Mouse (Mus musculus) cerebellum, postnatal 25 days (tissue): ENCODE measurements around the gene Iqce.
"Not testable (repeated sequence)": the region's sequence is repeated elsewhere in the genome, so short reads cannot be mapped to it uniquely, and the experiment has no call there.

Experiments
- DNase-seq, 2 experiments: peaks; one replicate each; pipeline ENCODE4 v3.0.0; 2021; ENCODE audit warnings: mixed read lengths in 2 of 2

Iqce gene

DNA sequence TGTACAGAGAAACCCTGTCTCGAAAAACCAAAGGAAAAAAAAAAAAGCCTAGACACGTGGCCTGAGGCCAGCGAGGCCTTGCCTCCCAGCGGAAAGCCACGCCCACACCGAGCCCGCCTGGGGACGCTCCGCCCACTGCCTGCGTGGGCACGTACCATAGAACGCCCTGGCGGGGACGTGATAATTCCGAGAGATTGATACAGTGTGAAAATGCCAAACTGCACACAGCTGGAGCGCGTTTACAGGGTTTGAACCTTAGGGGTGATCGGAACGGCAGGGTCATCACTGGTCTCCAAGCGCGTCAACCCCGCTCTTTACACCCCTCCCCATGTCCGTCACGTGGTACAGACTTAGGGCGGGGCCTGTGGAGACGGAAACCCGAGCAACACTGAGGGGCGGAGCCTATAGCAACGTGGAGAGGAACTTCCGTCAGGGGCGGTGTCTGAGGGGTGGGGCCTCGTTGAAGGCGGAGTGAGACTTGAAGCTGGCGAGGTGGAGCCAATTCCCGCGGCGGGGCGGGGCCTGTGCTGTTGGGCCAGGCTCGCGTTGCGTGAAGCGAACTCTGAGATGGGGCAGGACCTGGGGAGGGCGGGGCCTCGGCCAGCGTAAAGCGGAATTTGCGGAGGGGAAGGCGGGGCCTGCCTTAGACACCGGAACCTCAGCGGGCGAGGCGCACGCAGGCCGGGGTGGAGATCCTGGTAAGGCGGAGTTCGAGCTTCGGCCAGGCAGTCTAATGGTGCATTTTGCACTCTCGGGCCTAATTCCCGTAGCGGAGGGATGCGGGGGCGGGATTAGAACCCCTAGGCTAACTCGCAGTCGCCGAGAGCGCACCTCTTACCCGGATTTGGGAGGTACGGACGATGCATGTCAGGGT lies 2.4 kb upstream of the Iqce start, which contains the start of gene Brat1:
Brat1 (plus strand) TSS at position 634 of the 874 bp plus-strand sequence.
- peak; percentile 100 for DNase-seq

DNA sequence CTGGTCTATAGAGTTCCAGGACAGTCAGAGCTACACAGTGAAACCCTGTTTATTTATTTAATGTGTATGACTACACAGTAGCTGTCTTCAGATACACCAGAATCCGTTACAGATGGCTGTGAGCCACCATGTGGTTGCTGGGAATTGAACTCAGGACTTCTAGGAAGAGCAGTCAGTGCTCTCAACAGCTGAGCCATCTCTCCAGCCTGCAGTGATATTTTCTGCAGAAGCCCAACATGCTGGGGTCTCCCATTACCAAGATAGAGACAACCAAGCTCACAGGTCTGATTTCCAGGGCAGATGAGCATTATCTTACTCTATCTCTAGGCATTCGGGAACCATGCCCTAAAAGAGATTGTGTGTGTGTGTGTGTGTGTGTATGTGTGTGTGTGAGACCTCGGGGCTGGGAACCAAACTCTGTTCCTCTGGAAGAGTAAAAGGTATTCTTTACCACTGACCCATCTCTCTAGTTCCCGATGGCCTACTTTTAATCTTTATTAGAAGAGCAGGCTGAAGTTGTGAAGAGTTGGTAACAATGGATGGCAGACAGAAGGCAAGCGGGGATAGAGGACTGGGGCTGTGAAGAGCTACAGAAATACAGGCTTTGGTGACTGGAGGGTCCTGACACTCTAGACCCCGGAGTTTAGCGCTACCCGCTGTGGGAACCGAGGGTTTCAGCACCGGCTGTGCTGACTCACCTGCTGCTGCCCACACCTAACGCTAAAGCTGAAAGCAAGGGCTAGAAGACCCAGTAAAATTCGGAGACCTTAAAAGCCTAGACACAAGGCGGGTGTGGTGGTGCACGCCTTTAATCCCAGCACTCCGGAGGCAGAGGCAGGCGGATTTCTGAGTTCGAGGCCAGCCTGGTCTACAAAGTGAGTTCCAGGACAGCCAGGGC lies 1.6 kb upstream of the Iqce start:
- DNase-seq, result peak in 1 of 2 experiments; percentile 40

DNA sequence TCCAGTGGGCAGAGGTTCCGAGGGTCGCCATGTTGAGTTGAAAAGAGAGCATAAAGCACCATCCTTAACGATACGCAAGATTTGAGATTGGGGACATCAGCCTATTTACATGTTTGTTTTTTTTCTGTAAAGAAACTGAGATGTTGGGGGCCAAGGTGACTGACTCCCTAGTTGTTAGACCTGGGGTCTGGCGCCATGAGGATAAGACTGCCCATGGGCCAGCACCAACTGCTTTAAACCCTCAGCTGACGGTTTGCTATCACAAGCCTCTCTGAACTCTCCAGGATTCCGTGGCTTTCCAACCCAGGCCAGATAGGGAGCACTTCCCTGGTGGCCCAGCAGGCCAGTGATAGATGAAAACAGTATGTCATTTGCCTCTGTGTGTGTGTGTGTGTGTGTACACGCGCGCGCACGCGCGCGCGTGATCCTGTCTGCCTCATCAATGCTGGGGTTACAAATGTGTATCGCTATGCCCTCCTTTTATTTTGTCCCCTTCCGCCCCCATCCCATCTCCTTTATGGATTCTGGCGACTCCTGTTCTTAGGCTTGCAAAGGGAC lies 519 bp upstream of the Iqce start:
- peak; percentile 22 to 25 for DNase-seq

DNA sequence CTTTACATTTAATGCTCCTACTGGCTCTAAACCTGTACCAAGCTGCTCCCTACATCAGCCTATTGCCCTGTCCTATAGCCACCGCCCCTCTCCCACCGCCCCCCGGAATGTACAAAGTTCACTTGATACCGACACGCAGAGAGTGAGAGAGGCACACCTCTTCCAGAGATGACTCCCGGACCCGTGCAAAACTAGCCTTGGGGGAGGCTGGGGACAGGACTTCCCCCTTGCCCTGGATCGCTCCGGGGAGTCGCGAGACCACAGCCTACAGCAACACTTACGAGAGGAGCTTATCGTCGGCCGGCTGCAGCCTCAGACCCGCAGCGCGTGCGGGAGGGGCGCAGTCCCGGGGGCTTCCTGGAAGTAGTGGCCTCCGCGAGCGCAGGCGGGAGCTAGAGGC lies 517 bp downstream of the Iqce start:
- DNase-seq, result no peak

DNA sequence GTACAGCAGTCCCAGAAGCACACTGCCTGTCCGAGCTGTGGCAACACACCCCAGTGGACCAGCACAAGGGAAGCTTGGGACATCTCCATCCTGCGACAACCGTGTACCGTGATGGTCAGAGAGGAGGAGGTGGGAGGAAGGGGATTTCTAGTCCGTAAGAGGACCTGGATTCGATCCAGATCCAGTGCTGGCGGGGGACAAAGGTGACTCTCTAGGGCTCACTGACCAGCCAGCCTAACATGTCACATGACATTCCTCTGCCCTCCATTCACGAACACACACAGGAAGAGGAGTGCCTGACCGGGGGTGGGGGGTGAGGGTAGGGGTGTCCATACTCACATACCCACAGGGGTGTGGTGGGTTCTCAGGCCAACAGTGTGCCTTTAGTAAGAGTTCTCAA lies 2.4 kb downstream of the Iqce start:
- DNase-seq, result no peak

DNA sequence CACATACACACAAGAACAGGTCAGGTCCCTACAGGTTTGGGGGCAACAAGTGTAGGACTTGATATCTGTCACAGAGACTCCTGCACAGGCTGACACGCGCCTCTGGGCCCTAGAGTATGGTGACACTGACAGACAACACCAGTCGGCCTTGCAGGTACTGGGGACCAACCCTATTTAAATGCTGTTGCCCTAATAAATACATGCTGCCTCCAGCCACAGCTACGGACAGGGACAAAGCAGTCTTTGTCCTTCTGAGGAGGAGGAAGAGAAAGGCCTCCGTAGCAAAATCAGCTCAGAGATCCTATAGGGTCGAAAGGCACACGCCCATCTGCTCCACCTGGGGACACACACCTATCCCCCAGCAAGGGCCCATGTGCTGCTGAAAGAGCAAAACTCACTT lies 6.2 kb downstream of the Iqce start:
- no peak for DNase-seq

DNA sequence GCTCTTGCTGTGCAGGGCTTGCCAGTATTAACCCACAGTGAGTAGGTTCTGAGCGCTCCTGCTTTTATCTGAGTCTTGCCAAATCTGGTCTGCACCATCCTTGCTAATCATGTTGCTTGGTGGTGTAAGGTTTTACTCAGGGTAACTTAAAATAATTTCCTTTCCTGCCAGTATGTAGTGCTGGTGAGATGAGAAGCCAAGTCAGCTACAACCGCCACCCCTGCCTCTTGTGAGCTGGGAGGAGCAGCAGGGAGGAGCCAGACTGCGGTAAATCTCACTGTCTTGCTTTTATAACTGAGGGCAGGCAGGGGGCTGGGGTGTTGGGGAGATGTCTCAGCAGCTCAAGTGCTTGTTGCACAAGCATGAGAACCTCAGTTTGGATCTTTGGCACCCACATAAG lies 13.7 kb downstream of the Iqce start:
- DNase-seq, result no peak

DNA sequence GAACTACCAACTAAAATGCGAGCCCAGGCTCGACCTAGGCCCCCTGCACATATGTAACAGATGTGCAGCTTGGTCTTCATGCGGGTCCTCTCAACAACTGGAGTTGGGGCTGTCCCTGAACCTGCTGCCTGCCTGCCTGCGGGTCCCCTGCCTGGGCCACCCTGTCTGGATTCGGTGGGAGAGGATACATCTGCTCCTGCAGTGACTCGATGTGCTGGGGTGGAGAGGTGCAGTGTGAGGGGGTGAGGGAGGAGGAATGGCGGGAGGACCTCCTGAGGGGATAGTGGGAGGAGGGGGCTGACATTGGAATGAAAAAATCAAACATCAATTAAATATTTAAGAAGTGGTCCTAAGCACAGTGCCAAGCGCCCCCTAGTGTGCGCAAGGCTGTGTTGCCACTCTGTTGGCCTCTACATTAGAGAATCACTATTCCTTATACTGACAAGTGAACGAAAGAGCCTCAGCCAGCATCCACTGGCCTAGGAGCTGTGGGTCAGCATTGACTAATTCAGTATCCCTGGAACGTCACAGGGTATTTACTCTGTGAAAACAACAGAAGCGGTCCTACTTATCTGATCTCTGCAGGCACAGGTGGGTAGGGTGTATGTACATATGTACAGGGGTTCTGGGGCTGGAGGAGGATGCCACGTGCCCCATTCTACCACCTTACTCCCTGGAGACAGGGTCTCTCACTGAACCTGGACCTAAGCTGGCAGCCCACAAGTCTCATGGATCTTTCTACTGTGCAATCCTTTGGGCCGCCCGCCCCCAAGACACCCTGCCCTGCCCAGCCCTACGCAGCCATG lies 17.6 kb downstream of the Iqce start:
- peak; percentile 50 to 75 for DNase-seq

DNA sequence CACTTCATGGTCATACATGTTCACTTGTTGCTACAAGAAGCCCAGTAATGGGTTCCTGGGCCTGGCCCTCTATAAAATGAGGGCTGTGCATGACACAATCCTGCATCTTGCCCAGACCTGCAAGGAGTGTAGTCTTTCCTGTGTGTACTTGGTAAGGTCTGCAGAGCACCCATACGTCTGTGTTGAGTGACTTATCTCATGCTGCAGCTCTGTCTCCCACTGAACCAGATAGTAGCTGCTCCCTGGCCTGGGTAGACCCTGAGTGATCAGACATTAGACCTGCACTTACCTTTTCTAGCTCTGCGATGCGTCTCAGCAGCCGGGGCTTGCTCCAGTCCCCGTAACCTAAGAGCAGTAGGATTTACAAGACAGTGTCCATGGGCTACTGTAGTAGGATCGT lies 20.1 kb downstream of the Iqce start:
- DNase-seq, result no peak

DNA sequence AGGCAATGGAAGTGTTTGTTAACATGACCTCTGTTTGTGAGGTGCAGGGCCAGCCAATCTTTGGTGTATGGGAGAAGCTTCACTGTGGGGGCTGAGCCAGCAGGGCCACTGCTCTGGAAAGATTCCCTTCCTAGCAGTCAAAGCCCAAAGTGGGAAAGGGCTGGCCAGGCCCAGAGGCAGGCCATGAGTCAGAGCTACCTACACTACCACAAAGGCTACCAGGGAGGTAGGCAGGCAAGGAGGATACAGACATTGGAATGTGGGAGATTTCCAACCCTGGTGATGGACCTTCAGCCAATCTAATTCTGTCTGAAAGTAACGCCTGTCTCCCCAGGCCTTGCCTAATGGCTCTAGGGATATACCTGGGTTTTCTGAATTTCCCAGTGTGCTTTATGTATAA lies 21.2 kb downstream of the Iqce start:
- DNase-seq, result no peak

DNA sequence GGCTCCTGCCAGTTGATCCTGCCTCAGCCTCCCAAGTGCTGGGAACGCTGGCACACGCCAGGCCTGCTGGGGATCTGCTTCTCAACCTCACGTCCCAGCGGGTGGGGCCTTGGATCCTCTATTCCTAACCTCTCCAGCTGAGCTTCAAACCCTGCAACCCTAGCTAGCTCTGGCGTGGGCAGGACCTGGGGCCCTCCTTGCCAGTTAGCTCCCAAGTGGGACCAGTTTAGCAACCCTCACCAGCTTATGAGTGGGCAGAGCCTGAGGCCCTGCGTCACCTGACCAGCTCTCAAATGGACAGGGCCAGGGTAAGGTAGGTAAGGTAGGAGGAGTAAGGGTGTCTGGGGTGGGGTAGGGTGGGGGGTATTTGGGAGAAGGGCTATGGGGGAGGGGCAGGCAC lies 22.1 kb downstream of the Iqce start:
- DNase-seq, result no peak

DNA sequence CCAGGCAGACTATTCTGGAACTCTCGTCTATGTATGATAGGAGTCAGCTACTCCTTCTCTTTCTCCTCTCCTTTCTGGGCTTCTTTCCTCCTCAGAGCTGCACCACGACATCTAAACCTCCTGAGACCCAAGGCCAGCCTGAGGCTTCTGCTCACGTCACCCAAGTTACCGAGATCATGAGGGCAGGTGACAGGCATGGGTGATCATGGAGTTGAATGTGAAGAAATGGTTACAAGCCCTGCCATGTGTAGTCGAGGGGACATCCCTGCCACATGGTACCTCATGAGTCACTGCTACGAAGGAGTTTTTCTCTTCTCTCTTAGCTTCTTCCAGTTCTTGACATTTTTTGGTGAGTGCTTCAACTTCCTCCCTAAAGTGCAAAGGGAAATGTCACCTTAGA lies 25.0 kb downstream of the Iqce start:
- DNase-seq, result no peak

DNA sequence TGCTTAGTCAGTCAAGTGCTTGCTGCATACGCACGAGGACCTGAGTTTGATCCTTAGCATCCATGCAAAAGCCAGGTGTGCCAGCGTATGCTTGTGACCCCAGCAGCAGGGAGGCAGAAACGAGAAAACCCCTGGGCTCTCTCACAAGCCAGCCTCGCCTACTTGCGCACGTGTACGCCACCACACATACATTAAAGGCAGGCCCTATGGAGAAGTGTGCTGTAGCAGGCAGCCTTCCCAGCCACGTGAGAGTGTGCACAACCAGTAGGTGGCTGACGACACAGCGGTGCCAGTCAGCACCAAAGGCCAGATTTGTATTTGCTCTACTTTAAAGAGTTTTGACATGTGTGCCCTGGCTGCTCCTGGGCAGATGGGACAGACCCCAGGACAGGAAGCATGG lies 26.5 kb downstream of the Iqce start:
- DNase-seq, result no peak

DNA sequence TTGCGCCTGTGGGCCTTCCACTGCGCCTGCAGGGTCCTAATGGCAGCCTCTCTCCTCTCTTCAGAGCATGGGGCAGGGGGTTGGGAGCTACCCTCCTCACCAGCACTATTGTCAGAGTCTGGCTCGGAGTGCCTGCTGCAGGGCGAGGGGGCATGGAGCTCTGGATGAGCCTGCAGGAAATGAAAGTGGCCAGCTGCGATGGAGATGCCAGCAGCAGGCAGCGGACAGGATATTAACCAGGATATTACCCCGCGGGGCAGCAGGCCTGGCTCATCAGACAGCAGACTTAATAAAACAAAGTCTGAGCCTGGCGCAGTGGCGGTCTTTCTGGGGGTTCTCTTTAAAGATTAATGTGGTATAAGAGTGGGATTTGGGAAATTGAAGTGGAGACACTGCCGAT lies 27.1 kb downstream of the Iqce start:
- no peak for DNase-seq

DNA sequence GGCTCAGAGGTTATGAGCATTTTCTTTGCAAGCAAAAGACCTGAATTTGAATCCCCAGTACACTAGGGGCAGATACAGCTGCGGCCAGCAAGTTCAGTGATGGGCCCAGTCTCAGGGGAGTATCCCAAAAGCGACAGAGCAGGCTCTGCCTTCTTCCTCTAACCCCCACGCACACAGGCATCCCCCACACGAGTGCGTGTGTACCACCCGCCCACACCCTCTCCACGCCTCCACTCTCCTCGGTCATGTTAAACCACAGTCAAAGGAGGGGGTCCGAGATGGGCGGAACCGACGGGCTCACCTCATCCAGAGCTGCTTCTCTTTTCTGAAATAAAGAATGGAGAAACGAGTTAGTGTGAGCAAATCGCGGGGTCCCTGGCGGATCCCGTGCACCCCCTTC lies 28.1 kb downstream of the Iqce start:
- DNase-seq, result no peak

DNA sequence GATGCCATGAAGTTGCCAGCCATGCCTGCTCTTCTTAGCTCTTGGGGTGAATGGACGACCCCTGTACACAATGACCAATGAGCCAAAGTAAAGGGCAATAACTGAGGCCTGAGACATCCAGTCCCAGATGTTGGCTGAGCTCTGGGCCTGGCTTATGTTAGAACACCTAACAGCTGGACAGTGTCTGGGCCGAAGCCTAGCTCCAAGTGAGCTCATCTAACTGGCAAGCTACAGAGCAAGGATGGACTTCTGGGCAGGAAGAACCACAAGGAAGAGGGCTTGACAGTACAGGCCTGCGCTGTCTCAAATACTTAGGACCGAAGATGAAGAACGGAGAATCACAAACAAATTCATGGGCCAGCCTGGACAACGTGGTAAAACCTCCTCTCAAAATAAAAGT lies 29.6 kb downstream of the Iqce start:
- not testable (repeated sequence) for DNase-seq

DNA sequence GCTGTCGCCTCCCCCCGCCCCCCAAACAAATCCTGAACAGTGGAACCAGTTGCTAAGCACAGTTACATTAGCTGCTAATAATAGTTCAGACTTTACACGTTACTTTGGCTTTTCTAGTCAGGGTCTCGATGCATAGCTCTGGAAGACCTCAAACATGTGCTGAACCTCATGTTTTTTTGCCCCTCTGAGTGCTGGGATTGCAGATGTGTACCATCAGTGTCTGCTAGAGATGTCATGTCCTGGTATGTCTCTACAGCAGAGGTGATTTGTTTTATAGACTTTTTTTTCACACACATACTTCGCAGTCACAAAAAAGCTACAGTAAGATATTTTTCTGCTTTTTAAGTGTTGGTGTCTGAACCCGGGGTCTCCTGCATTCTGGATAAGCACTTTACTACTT lies 30.1 kb downstream of the Iqce start:
- DNase-seq, result no peak

DNA sequence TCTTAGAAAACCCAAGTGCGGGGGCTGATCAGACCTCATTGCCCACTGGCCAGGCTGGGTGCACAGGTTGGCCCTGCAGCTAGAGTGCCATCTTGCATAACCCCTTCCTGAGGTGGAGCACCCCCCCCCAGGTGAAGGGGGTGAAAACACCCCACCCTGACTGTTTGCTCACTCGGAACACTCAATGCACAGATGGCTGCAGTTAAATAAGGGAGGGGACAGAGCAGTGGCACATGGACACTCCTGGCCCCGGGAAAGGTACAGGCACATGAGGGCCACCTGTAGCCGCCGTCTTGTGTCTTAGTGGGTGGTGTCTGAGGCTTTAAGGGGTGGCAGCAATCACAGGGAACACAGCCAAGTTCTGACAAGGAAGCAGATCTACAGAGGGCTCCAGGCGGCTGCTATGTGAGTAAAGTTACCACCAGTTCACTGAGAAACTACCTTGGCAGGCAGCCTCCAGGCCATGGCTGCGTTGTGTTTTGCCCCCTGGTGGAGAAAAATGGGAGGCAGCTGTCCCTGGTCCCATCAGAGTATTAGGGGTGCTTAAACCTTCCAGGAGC lies 38.5 kb downstream of the Iqce start:
- DNase-seq, result peak; percentile 62 to 77

DNA sequence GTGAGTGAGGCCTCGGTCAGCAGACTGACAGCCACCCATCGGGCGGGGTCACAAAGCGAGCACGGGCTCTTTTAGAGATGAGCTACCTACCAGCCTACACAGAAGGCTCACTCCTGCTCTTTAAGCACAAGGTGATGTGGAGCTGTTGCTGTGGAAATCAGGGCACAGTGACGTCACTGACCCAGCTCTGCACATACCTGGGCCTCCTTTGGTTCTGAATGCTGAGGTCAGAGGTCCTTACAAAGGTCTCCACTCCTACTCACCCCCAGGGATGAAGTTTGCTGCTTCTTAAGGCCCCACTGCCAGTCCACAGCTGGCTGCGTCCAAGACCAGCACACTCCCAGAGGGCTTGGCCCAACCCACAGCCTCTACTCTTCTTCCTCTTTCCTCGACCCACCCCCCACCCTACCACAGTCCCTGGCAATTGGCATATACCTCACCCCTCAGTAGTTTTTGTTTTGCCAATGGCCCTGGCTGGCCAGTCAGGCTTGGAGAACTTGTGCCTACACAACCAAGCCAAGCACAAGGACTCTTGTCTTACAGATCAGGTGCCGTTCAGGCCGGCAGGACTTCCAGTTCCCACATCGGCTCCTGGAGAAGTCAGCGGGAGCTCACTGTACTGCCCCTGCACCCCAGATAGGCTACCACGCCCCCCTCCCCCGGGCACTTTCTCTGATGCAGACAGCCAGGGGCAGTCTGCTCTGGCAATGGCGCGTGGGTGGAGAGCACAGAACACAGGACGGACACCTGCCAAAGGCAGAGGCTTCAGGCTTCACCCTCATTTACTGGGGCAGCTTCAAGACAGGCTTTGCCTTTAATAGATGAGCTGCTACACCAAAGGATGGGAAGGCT lies 39.2 kb downstream of the Iqce start:
- peak; percentile 33 to 43 for DNase-seq

DNA sequence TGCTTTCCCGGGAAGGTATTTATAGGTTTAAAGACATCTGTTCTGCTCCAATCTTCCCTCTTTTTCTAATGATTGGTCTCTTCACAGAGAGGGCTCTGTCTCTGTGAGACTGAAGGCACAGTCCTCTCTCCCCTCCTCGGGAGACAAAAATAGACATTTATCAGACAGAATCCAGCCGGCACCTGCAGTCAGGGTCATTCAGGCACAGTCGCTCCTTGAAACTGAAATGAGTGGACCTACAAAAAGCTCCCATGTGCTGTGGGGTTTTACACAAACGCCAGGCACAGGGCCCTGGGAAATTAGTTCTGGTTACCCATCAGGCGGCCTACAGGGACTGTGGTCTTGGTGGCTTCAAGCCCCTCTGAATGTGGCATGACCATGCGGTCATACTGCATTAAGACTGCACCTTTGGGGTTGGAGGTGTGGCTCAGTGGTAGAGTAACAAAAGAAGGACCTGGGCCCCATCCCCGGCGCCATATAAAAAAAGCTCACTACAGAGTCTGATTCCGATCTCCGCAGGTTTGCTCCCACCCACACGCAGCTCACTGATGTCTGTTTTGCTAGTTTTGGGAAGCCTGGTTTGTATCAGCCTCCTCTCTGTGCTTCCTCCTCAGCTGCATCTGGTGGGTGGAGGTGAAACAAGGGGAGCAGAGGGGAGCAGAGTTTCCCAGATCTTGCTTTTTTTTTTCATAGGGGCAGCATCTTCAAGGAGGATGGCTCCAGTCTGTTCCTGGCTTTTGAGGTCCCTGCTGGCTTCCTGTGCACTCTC lies 40.1 kb downstream of the Iqce start:
- DNase-seq, result no peak

DNA sequence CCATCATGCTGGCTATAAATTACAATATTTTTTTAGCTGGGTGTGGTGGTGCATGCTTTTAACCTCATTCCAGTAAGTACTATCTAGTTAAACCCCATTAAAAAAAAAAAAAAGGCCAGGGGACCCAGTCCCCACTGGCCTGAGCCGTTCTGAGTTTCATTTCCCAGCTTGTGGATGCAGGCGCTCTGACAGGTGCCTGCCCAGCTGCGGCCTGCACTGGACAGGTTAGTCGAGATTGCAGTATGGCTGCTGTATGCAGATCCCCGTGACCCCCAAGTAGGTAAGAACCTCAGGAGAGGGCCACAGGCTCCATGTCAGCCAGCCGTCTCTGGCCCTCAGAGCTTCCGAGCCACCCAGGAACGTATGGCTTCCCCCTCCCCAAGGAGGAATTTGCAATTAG lies 40.8 kb downstream of the Iqce start:
- no peak for DNase-seq
